Mouse (Mus musculus): ENCODE data around the gene Vezf1.

DNA sequence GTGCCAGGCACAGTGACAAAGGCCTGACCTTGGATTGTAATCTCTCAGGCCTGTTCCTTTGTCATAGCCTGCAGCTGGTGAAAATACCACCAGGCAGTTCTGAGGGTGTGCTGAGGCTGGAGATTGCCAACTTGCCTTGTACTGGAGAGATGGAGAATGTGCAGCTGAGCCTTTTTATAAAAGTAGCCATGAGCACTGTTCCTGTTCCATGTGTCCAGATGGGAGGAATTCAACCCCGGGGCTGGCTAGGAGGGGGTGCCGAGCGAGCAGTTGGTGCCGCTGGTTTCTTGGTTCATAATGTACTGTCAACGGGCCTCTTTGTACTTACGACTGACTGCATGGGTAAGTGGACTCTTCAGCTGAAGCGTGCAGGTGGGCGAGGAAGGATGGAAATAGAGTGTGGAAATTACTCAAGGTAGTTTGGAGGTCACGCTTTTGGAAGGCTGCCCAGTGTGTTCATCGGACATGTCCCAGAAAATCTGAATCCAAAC is 31.3 kb upstream of the Vezf1 start:
- no peak for TF ChIP-seq CTCF (IDR thresholded peaks at IDR 0.05; ENCODE audit: extremely low read depth, insufficient read depth, insufficient read length, insufficient replicate concordance)
- TF ChIP-seq POLR2A (IDR thresholded peaks at IDR 0.05; ENCODE audit: low read depth, low read length), result no peak
